Mouse (Mus musculus) stomach, embryonic 14.5 days (tissue): ENCODE measurements around the gene Pcnp. TPM values are rescaled to one million over a fixed set of nuclear protein-coding genes. Genes with fewer than 3 reads are reported as not detected.

Experiments used
- ATAC-seq: fragments of 200-750 bp; cut with Nextera tagmentation; 2 replicates; pipeline ENCODE4 v1.8.0; 2017; ENCODE audit warnings: low read depth, moderate TSS enrichment; ENCODE audit not compliant: insufficient number of reproducible peaks, insufficient read depth, low FRiP score
- H3K27ac ChIP-seq: fragments of 300-500 bp; sonication (generic); 2 replicates; pipeline ENCODE4 v1.5.1; 2014; ENCODE audit warnings: mild to moderate bottlenecking, low read length, moderate library complexity, mixed read lengths
- H3K27me3 ChIP-seq: fragments of 300-500 bp; sonication (generic); 2 replicates; pipeline ENCODE4 v1.6.1; 2014; ENCODE audit warnings: low read length, control low read depth, mixed read lengths; ENCODE audit not compliant: control insufficient read depth, insufficient read depth
- H3K36me3 ChIP-seq: fragments of 300-500 bp; sonication (generic); 2 replicates; pipeline ENCODE4 v1.6.1; 2014; ENCODE audit warnings: mild to moderate bottlenecking, control low read depth, low read length, moderate library complexity, mixed read lengths; ENCODE audit not compliant: control insufficient read depth, insufficient read depth
- H3K4me1 ChIP-seq: fragments of 300-500 bp; sonication (generic); 2 replicates; pipeline ENCODE4 v1.6.1; 2014; ENCODE audit warnings: low read length, control low read depth, mixed read lengths; ENCODE audit not compliant: control insufficient read depth, insufficient read depth
- H3K4me2 ChIP-seq: fragments of 300-500 bp; sonication (generic); replicated peaks from 2 replicates; pipeline ENCODE4 v1.6.1; 2014; ENCODE audit warnings: low read depth, low read length, control low read depth
- H3K4me3 ChIP-seq: fragments of 300-500 bp; sonication (generic); 2 replicates; pipeline ENCODE4 v1.5.1; 2014; ENCODE audit warnings: low read depth, low read length, control low read depth
- H3K9ac ChIP-seq: fragments of 300-500 bp; sonication (generic); replicated peaks from 2 replicates; pipeline ENCODE4 v1.6.1; 2014; ENCODE audit warnings: low read depth, mild to moderate bottlenecking, control low read depth, low read length, moderate library complexity, mixed read lengths
- H3K9me3 ChIP-seq: fragments of 300-500 bp; sonication (generic); 2 replicates; pipeline ENCODE4 v1.6.1; 2016; ENCODE audit warnings: low read depth, low read length, control low read depth; ENCODE audit not compliant: control insufficient read depth
- WGBS: fragments of 180-500 bp; shearing (Covaris S2); extraction: QIAGEN DNeasy Blood & Tissue Kit; methylation state at CpG from one replicate; pipeline ENCODE4 v1.1.7; 2014; 5-methylcytosine and 5-hydroxymethylcytosine counted together
- polyA plus RNA-seq: library from polyadenylated mRNA; unstranded; fragments of >200 nt; fragmentation: Nextera tagmentation; extraction: Ambion mirVana; gene quantifications from 2 replicates; pipeline ENCODE4 v1.2.1, GENCODE M21; 2014

The Pcnp gene
- polyA plus RNA-seq, 1 experiment from 2014 or later, result 231 TPM

DNA sequence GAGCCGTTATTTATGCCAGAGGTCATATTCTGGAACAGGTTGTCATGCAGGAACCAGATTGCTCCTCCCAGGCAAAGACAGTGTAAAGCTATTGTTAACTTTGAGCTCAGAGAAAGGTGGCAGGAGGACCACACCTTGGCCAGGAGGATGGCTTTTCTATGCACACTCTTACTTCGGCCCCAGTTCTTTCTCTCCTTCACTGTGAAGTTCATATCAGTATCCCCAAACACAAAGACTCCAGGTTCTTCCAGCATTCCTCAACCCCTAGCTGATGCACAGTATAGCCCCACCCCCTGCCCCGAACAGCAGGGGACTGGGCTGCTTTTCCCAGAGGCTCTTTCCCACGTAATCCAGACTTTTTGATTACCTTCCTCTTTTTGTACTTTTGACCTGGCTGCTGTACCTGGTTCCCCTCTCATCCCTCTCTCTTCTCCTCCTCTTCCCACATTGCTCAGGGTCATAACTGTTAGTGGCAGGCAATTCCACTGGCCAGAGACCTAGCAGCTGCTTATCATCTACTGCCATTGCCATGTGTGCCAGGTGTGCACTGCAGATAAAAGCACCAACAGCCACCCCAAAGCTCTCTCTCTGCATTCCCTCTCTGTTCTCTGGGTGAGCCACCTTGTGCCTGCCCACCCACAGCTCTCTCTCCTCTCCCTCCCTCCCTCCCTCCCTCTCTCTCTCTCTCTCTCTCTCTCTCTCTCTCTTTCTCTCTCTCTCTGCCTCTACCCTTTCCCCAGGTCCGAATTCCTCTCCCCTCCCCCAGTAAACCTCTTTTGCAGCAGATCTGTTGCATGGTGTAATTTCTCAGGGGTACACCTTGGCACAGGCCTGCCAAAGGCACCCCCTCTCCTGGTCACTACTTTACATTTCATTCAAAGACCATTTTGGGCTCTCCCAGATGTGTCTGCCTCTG is 42.0 kb upstream of the Pcnp start:
- no peak overlapping the region for H3K9ac ChIP-seq
- no peak overlapping the region for H3K4me3 ChIP-seq
- 36% methylated on average over 5 of the region's 5 CpGs for WGBS
- peaks cover 3% of the 10 kb centered on the region; the same call in 1 of the 2 replicates for H3K4me1 ChIP-seq
- no peaks in the 10 kb centered on the region for H3K27me3 ChIP-seq
- peak; percentile 71; the same call in 1 of the 2 replicates for ATAC-seq
- no peaks in the 10 kb centered on the region for H3K9me3 ChIP-seq
- H3K36me3 ChIP-seq, result no peaks in the 10 kb centered on the region
- no peak overlapping the region for H3K4me2 ChIP-seq
- H3K27ac ChIP-seq, result no peak overlapping the region

DNA sequence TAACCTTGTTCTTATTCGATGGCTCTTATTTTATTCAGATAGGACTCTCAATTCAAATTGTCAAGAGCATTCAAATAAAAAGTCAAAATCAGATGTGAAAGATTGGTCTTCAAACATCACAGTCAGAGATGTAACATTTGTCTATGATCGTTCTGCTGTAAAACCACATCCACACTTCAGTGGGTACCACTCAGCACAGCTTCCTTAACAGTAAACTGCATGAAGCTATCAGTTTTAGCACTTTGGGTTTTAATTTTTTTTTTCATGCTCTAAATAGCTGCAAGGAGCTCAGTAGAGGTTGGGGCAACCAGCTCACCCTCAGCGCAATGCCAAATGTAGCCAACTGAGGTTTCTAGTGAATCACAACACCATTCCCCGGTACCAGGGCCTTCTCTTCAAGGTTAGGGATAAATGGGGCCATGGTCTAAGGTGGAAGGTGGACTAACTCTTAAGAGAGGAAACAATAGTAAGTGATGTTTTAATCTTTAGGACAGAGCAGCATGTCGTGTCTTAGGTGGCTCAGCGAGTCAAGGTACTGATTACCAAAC is 39.1 kb upstream of the Pcnp start:
- Histone ChIP-seq H3K4me1 (no peaks in the 10 kb centered on the region), H3K4me3 (no peak overlapping the region), H3K36me3 (no peaks in the 10 kb centered on the region), H3K27ac (no peak overlapping the region), H3K27me3 (no peaks in the 10 kb centered on the region), H3K4me2 (no peak overlapping the region), H3K9ac (no peak overlapping the region), H3K9me3 (no peaks in the 10 kb centered on the region)
- 89% methylated on average over 6 of the region's 6 CpGs for WGBS
- no peak for ATAC-seq

DNA sequence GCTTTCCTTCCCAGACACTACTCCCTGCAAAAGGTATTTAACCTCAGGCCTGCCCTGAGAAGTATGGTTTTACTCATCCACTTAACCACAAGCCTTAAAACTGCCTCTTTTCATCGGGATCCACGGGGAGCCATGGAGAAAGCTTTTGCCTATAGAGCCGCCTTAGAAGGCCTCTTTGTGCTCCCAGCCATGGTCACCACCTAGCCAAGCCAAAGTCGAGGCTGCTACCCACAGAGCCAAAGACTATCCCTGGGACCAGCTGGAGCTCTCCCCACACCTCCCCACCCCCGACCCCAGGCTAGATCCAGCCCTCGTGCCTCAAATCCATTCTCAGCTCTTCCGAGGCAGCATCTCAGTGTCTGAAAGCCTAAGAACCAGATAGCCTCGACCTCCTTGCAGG is 36.6 kb upstream of the Pcnp start:
- 54% methylated on average over 8 of the region's 8 CpGs for WGBS
- H3K4me2 ChIP-seq, result no peak overlapping the region
- ATAC-seq, result no peak
- H3K27ac ChIP-seq, result no peak overlapping the region
- H3K4me3 ChIP-seq, result no peak overlapping the region
- no peaks in the 10 kb centered on the region for H3K27me3 ChIP-seq
- H3K9me3 ChIP-seq, result no peaks in the 10 kb centered on the region
- H3K9ac ChIP-seq, result no peak overlapping the region
- no peaks in the 10 kb centered on the region for H3K36me3 ChIP-seq
- no peaks in the 10 kb centered on the region for H3K4me1 ChIP-seq

DNA sequence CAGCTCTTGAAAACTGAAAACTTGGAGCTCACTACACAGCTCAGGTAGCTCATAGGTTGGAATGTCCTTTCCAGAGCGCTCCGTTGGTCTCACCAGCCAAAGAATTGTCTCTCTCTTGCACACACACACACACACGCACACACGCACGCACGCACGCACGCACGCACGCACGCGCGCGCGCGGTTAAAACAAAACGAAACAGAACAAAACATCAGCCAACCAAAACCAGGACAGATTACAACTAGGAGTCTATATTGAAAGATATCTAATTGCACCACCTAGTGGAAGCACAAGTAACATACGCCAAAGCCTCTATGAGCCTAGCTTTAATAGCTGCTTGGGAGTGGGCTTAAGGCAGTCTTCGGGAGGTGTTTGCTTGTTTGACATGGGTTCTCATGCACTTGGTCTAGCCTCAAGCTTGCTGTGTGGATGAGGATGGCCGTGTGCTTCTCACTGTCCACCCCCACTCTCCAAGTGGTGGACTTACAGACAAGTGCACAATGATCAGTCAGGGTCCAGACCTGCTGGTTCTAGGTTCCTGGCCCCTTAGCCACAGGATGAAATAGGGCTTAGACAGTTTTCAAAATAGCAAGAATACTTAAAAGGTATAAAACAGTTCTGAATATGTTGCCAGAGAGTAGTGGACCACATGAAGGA is 34.9 kb upstream of the Pcnp start:
- no peak overlapping the region for H3K27ac ChIP-seq
- H3K36me3 ChIP-seq, result no peaks in the 10 kb centered on the region
- 0 out of 2 replicates have a peak overlapping the region, but pooled peaks have one; percentile 14 for H3K9ac ChIP-seq
- no peaks in the 10 kb centered on the region for H3K27me3 ChIP-seq
- H3K4me2 ChIP-seq, result peak overlapping the region; percentile 53
- ATAC-seq, result peak; percentile 91
- WGBS, result 3% methylated on average over 20 of the region's 20 CpGs
- H3K4me1 ChIP-seq, result no peaks in the 10 kb centered on the region
- peak overlapping the region; percentile 30 for H3K4me3 ChIP-seq
- no peaks in the 10 kb centered on the region for H3K9me3 ChIP-seq

DNA sequence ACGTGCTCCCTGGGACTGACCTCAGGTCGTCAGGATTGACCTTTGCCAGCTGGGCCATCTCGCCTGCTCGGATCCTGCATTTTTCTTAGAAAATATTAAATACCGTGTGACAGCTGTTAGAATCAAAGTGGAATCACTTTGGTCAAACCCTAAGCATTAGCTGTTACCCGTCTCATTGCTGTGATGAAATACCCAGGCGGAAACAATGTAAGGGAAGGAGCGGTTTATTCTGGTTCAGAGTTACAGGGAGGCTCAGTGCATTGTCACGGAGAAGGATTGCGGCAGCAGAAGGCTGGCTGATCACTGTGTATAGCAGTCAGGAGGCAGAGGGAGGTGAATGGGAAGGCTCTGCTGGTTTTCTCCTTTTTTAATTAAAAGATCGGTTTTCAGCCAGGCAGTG is 33.4 kb upstream of the Pcnp start:
- Histone ChIP-seq H3K9me3 (no peaks in the 10 kb centered on the region), H3K27me3 (no peaks in the 10 kb centered on the region), H3K36me3 (no peaks in the 10 kb centered on the region), H3K27ac (no peak overlapping the region), H3K4me3 (no peak overlapping the region), H3K9ac (no peak overlapping the region), H3K4me2 (no peak overlapping the region), H3K4me1 (no peaks in the 10 kb centered on the region)
- no peak for ATAC-seq
- 51% methylated on average over 11 of the region's 11 CpGs for WGBS

DNA sequence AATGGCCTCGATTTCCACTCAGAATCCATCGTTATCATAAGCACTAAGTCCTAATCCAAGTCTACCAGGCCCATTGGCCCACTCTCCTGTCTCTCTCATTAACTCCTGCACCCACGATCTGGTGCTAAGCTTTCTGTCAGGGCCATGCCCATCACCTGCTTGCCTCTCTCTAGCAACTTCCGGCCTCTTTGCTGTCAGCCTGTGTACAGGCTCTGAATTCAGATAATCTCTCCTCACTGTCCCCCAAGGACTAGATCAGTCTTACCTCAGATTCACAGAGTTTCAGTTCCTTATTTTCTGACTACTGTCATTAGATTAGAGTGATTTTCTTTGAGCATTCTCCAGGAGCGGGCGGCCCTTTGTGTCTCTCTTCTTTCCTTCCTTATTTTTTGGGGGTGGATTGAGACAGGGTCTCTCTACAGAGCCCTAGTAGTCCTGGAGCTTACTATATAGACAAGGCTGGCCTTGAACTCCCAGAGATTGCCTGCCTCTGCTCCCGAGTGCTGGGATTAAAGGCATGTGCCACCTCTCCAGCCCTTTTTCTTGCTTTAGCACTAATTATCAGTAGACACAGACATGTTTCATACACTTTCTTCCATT is 32.6 kb upstream of the Pcnp start:
- no peak overlapping the region for H3K4me3 ChIP-seq
- H3K36me3 ChIP-seq, result no peaks in the 10 kb centered on the region
- no peak overlapping the region for H3K27ac ChIP-seq
- no peaks in the 10 kb centered on the region for H3K4me1 ChIP-seq
- no peak for ATAC-seq
- no peak overlapping the region for H3K9ac ChIP-seq
- WGBS, result 70% methylated on average over 7 of the region's 7 CpGs
- no peak overlapping the region for H3K4me2 ChIP-seq
- no peaks in the 10 kb centered on the region for H3K27me3 ChIP-seq
- H3K9me3 ChIP-seq, result no peaks in the 10 kb centered on the region

DNA sequence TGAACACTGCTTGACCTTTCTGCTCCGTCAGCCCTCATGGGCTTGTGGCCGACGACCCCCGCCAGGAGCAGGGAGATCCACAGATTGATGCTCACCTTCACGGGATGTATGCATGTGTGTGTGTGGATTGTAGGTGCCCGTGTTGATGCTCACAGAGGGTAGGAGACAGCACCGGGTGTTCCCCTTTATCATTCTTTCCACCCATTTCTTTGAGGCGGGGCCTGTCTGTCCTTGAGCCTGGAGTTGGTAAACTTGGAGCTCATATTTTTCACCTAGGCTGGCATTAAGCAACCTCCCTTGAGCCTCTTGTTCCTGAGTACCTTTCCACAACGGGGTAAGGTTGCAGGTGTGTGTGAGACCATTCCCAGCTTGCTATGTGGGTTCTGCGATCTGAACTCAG is 28.6 kb upstream of the Pcnp start:
- Histone ChIP-seq H3K36me3 (no peaks in the 10 kb centered on the region), H3K4me3 (no peak overlapping the region), H3K4me2 (no peak overlapping the region), H3K27me3 (no peaks in the 10 kb centered on the region), H3K27ac (no peak overlapping the region), H3K4me1 (no peaks in the 10 kb centered on the region), H3K9ac (no peak overlapping the region), H3K9me3 (no peaks in the 10 kb centered on the region)
- no peak for ATAC-seq
- 74% methylated on average over 10 of the region's 10 CpGs for WGBS

DNA sequence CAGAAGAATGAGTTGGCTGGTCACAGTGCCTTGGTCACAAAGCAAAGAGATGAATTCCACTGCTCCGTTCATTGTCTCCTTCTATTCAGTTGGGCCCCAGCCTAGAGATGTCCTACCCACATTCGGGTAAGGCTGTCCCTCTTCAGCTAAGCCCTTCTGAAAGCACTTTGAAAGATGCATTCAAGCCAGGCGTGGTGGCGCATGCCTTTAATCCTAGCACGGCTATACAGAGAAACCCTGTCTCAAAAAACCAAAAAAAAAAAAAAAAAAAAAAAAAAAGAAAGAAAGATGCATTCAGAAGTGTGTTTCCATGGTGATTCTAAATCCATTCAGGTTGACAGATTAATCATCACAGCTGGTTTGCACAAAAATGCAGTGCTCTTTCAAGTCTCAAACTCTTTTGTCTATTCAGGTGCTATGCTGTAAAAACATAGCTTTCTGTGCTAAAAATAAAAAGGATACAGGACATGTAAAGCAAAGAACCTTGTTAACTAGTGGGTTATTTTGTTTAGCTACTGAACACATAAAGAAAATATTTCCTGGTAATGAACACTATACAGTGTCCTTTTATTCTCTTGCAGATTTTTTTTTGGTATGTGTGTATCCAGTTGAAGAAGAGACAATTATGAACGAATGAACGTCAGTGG is 27.5 kb upstream of the Pcnp start:
- Histone ChIP-seq H3K9ac (no peak overlapping the region), H3K4me2 (no peak overlapping the region), H3K27ac (no peak overlapping the region), H3K9me3 (no peaks in the 10 kb centered on the region), H3K27me3 (no peaks in the 10 kb centered on the region), H3K4me3 (no peak overlapping the region), H3K36me3 (no peaks in the 10 kb centered on the region), H3K4me1 (no peaks in the 10 kb centered on the region)
- WGBS, result 56% methylated on average over 7 of the region's 7 CpGs
- ATAC-seq, result peak; percentile 28; the same call in 1 of the 2 replicates
